Mouse (Mus musculus): ENCODE measurements around the gene Ctf2.

Gene Ctf2

DNA sequence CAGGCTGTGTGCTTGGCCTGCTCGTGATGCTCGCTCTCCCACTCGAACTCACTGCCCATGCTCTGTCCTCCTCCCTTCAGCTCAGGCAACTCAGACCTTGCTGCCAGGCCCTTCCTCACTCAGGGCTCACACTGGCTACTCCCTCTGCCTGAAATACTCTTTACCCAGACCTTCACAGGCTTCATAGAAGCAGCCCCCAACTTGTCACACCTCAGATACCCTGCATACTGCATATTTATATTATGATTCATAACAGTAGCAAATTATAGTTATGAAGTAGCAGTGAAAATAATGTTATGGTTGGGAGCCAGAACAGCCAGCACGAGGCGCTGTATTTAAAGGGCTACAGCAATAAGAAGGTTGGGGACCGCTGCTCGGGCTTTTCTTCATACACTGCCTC lies 43.0 kb downstream of the Ctf2 start:
- no peak for TF ChIP-seq GATA4 (IDR thresholded peaks at IDR 0.05; ENCODE audit: insufficient replicate concordance, low read length)

DNA sequence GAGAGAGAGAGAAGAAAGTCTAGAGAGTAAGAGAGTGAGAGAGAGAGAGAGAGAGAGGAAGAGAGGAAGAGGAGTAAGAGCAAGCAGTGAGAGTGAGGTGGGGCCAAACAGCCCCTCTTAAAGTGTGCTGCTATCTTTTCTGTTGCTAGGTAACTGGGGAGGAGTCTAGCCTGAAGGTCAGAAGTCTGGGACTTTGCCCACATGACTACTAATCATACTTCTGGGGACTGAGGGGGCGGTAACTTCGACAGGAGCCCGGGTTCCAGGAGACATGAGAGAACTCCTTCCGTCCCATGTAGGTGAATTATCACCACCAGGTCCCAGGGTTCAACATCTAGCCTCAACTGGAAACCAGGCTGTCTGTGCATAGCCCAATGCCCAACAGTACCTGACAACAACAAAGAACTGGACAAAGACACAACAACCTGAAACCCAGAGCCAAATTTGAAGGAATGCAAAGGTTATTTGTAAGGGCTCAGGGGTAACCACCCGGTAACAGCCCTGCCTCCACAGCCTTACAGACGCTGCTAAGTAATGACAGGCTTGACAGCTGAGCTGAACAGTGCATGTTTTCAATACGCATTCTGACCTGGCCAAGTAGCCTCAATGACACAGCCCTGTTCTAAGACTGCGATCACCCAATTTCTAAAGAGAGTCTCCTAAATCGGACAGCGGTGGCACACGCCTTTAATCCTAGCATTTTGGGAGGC lies 45.1 kb downstream of the Ctf2 start:
- no peak for TF ChIP-seq GATA4 (IDR thresholded peaks at IDR 0.05; ENCODE audit: insufficient replicate concordance, low read length)

DNA sequence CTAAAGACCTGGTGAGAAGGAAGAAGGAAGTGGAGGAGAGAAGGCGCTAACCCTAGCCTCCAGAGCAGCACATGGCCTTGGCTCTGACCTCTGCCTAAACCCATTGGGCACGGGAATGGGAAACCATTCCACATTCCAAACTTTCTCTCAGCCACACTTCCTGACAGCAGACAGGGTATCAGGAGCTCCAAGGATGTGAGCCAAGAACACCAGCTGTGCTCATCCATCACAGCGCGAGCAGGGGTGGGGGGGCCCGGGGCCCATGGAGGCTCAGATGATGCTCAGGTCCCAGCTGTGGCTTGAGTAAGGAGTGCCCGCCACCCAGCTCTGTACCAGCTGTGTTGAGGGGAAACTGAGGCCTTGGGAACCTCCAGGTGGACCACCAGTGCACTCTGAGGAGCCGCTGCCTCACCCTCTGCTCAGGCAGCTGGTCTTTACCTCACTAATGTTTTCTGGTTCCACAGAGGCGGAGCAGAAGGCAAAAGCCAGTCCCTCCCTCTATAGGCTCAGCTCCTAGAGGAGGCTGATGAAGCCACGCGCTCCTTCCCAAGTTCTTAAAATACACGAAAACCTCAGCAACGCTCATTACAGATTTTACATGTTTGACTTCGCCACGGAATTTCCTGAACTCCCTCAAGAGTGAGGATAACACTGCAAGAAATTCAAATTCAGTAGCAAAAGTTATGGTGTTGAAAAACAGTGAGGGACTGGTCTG lies 46.5 kb downstream of the Ctf2 start:
- no peak for TF ChIP-seq GATA4 (IDR thresholded peaks at IDR 0.05; ENCODE audit: insufficient replicate concordance, low read length)

- TF ChIP-seq GATA4 (IDR thresholded peaks at IDR 0.05; ENCODE audit: insufficient replicate concordance, low read length) = no peak
These were observed 49.9 kb downstream of the Ctf2 start for GRCm38 (mm10) chr7:127681888-127682553.

- no peak for TF ChIP-seq GATA4 (IDR thresholded peaks at IDR 0.05; ENCODE audit: insufficient replicate concordance, low read length)
These were observed 51.4 kb downstream of the Ctf2 start for GRCm38 (mm10) chr7:127680541-127680940.

DNA sequence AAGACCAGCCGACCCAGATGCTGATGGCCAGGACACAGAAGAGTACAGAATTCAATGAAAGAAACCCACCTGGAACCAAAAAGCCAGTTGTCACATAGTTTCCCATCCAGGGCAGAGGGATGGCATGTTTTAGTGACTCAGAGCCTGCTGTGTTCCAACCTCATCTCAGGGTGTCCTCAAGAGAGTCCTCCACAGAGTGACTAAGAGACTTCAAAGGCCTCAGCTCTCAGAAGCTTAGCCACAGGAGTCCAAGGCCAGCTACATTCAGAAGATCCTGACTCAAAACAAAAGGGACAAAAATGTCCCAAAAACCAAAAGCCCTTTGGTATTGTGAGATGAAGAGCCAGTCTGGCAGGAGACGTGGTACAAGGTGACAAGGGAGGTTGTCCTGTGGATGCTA lies 53.2 kb downstream of the Ctf2 start:
- TF ChIP-seq GATA4 (IDR thresholded peaks at IDR 0.05; ENCODE audit: insufficient replicate concordance, low read length) = no peak

- TF ChIP-seq GATA4 (IDR thresholded peaks at IDR 0.05; ENCODE audit: insufficient replicate concordance, low read length) = no peak
These were observed 54.4 kb downstream of the Ctf2 start for GRCm38 (mm10) chr7:127677609-127678008.

GRCm38 (mm10) chr7:127677077-127677476 lies 54.9 kb downstream of the Ctf2 start:
- no peak for TF ChIP-seq GATA4 (IDR thresholded peaks at IDR 0.05; ENCODE audit: insufficient replicate concordance, low read length)

- TF ChIP-seq GATA4 (IDR thresholded peaks at IDR 0.05; ENCODE audit: insufficient replicate concordance, low read length) = no peak
These were observed 56.6 kb downstream of the Ctf2 start for GRCm38 (mm10) chr7:127675391-127675811.

- no peak for TF ChIP-seq GATA4 (IDR thresholded peaks at IDR 0.05; ENCODE audit: insufficient replicate concordance, low read length)
These were observed 57.0 kb downstream of the Ctf2 start for GRCm38 (mm10) chr7:127674977-127675376.

DNA sequence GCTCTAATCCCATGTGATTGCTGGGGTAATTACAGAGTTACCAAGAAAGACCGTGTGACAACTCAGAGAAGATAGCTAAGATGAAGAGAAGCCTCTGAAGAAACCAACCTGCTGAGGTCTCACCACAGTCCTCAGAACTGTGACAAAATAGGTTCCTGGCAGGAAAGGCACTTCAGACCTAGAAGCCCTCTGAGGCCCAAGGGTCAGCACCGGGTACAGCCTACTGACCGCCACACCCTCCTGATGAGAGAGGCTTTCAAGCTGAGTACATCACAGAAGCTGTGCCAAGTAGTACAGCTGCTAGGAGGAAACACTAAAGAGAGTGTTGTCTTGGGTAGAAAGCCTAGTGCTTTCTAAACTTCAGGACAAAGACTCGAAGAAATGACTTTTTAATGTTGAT lies 59.2 kb downstream of the Ctf2 start:
- no peak for TF ChIP-seq GATA4 (IDR thresholded peaks at IDR 0.05; ENCODE audit: insufficient replicate concordance, low read length)

- TF ChIP-seq GATA4 (IDR thresholded peaks at IDR 0.05; ENCODE audit: insufficient replicate concordance, low read length) = no peak
These were observed 59.8 kb downstream of the Ctf2 start for GRCm38 (mm10) chr7:127671880-127672774.

All from liver, adult (tissue).